Mouse (Mus musculus): ENCODE data around the gene Traf5. TPM values are rescaled to one million over a fixed set of nuclear protein-coding genes. Genes with fewer than 3 reads are reported as not detected.
A peak's percentile ranks its signal among the peaks of the same experiment; 100 is the strongest.

The Traf5 gene
- 1.7 and 3.3 TPM in 2 replicates for polyA plus RNA-seq (2015; fragmentation: Nextera tagmentation; extraction: Ambion mirVana)

DNA sequence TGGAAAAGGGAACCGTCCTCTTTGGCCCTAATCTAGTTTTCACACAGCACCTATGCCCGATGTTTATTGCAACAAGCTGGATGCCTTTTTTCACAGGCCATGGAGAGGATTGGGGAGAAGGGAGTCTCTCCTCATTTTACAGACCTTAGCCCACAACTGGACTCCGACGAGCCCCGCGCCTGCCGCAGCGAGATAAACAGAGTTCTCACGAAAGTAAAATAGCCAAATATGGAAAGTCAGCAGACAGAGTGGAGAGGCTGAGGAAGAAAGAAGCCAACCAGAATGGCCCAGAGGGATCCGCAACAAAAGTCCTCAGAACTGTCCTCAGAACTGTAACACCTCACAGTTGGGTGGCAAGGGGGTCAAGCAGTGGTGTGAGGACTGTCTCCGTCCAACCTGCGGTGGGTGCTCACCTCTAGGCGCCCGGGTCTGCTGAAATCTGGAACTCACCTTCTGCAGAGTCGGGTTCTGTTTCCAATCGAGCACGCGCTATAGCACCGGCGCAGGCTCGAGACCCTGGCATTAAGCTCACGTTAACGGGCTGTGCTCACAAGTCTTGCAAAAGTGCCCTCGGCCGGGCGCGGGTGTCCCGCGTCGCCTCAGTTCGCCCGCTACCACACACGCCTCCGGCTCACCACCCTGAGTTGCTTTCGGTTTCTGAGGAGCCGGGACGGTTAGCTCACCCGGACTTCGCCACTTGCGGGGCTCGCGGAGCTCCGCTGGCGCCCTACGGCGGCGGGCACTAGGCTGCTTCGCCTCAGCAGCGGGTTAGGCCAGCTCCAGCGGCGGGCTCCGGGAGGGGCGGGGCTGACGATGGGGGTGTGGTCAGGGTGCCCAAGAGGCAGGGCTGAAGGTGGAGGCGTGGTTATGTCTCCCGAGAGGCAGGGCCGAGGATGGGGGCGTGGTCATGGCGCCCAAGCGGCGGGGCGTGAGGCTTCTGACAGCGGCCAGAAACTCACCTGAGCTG, at the start of gene Traf5:
Gene Traf5 (minus strand): TSS at position 754 of the 967 bp plus-strand sequence.
- H3K4me2 ChIP-seq = peak within 1 kb of the TSS; percentile 94
- peaks cover 7% of the 10 kb centered on the region; the same call in 1 of the 2 replicates for H3K4me1 ChIP-seq (replicated peaks)
- peak; percentile 95 for ATAC-seq (ENCODE audit: low FRiP score, low read depth)
- H3K9ac ChIP-seq = peak within 1 kb of the TSS; percentile 51
- no peak within 1 kb of the TSS for H3K27ac ChIP-seq (replicated peaks)
- H3K36me3 ChIP-seq = no peaks in the 10 kb centered on the region
- no peaks in the 10 kb centered on the region for H3K9me3 ChIP-seq
- peaks cover 15% of the 10 kb centered on the region for H3K27me3 ChIP-seq
- H3K4me3 ChIP-seq = peak within 1 kb of the TSS; percentile 56
- 3% methylated on average over 63 of the region's 63 CpGs for WGBS

DNA sequence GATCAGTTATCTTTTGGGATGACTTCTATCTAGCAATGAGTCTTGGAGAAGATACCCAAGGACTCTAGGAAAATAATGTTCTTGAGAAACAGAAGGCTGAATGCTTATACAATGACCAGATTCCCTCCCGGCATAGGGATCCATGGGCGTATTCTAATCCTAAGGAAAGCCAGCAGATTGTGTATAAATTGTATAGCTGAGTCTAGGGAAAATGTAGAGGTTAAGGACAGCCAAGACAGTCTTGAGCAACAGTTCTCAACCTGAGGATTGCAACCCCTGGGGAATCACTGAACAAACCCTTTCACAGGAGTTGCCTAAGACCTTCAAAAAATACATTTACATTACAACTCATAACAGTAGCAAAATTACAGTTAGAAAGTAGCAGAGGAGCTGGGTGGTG, 48.0 kb upstream of the Traf5 start:
- no peak overlapping the region for H3K4me3 ChIP-seq
- no peak overlapping the region for H3K9ac ChIP-seq
- WGBS = 97% methylated on average over 2 of the region's 2 CpGs
- ATAC-seq (ENCODE audit: low FRiP score, low read depth) = no peak
- H3K27me3 ChIP-seq = no peaks in the 10 kb centered on the region
- no peaks in the 10 kb centered on the region for H3K36me3 ChIP-seq
- no peak overlapping the region for H3K27ac ChIP-seq (replicated peaks)
- peaks cover 26% of the 10 kb centered on the region for H3K4me1 ChIP-seq (replicated peaks)
- H3K9me3 ChIP-seq = no peaks in the 10 kb centered on the region
- H3K4me2 ChIP-seq = no peak overlapping the region

DNA sequence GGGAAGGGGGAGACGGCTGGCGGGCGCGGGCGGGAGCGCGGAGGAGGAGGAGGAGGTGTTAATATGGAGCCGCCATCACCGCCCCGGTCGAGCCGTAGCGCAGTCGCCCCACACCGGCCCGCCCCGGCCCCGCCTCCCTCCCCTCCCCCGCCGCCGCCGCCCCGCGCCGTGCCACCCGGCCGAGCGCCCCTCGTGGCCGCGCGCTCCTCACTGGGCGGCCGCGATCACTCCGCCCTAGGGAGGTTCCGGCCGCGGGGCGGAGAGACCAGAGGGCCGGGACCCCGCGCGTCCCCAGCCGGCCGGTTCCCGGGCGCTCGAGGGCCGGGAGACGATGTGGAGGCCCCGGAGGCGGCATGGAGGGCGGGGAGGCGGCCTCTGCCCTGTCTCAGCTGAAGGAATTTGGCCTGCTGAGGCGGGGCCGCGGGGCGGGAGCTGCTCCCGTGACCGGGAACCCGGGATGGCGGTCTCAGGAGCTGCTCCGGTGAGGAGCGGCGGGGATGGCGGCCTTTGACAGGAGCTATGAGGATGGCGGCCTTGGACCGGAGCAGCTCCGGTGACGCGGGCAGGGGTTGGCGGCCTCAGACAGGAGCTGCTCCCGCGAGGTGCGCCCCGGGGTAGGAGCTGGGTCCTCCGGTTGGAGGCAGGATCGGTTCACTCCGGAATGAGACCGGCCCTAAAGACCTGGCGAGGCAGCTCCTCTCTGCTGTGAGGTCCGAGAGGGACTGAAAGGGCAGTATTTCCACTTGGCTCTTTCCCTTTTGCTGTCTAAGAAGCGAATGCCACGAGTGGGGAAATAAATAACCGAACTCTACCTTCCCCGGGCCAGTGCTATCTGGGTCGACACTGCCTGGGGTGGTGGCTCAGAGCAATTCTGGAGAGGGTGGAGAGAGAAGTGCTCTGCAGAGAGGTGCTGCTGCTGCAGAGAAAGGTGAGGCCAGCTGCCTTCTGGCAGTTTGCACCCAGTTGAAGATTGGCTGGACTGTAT, 45.9 kb upstream of the Traf5 start, which contains the start of gene Rcor3:
Gene Rcor3 (minus strand): TSS at position 137 of the 985 bp plus-strand sequence.
- under 1% methylated on average over 57 of the region's 88 CpGs for WGBS
- Histone ChIP-seq H3K9me3 (no peaks in the 10 kb centered on the region), H3K4me1 (replicated peaks) (peaks cover 34% of the 10 kb centered on the region), H3K27ac (replicated peaks) (peak within 1 kb of the TSS; percentile 99), H3K4me2 (peak within 1 kb of the TSS; percentile 91), H3K27me3 (no peaks in the 10 kb centered on the region), H3K9ac (peak within 1 kb of the TSS; percentile 99), H3K36me3 (peaks cover 6% of the 10 kb centered on the region; the same call in 1 of the 2 replicates), H3K4me3 (peak within 1 kb of the TSS; percentile 96)
- ATAC-seq (ENCODE audit: low FRiP score, low read depth) = peak; percentile 88

GRCm38 (mm10) chr1:192137291-192137925, 45.0 kb upstream of the Traf5 start:
- Histone ChIP-seq H3K27me3 (no peaks in the 10 kb centered on the region), H3K4me1 (replicated peaks) (peaks cover 34% of the 10 kb centered on the region), H3K4me2 (peak overlapping the region; percentile 91), H3K4me3 (peak overlapping the region; percentile 96), H3K36me3 (peaks cover 6% of the 10 kb centered on the region; the same call in 1 of the 2 replicates), H3K9me3 (no peaks in the 10 kb centered on the region), H3K27ac (replicated peaks) (peak overlapping the region; percentile 99), H3K9ac (peak overlapping the region; percentile 99)
- WGBS = 0% methylated on average over 29 of the region's 61 CpGs
- ATAC-seq (ENCODE audit: low FRiP score, low read depth) = peak; percentile 42

- WGBS = under 1% methylated on average over 52 of the region's 55 CpGs
- H3K9me3 ChIP-seq = no peaks in the 10 kb centered on the region
- peaks cover 34% of the 10 kb centered on the region for H3K4me1 ChIP-seq (replicated peaks)
- peak overlapping the region; percentile 99 for H3K9ac ChIP-seq
- ATAC-seq (ENCODE audit: low FRiP score, low read depth) = peak; percentile 84
- H3K27me3 ChIP-seq = no peaks in the 10 kb centered on the region
- peak overlapping the region; percentile 99 for H3K27ac ChIP-seq (replicated peaks)
- H3K4me3 ChIP-seq = peak overlapping the region; percentile 96
- H3K4me2 ChIP-seq = peak overlapping the region; percentile 91
- H3K36me3 ChIP-seq = peaks cover 6% of the 10 kb centered on the region; the same call in 1 of the 2 replicates
Observed at GRCm38 (mm10) chr1:192136561-192137290, 44.4 kb upstream of the Traf5 start.

DNA sequence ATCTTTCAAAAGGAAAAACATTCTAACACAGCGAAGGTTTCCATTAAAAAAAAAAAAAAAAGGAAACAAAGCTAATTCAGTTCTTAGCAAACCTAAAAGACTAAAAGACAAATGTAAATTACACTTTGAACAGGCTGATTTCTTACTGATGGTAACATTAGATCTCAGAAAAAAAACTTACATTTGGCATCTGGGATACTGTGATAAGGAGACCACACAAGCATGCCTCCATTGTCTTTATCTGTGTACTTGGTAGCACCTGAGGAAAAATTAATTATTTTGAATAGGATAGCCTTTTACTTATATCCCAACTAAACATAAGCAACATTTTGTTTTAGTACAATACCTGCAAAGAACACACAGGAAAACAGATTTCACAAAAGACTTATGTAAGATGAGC, 37.8 kb upstream of the Traf5 start:
- Histone ChIP-seq H3K4me3 (no peak overlapping the region), H3K27ac (replicated peaks) (no peak overlapping the region), H3K4me2 (no peak overlapping the region), H3K9ac (no peak overlapping the region), H3K4me1 (replicated peaks) (peaks cover 7% of the 10 kb centered on the region), H3K36me3 (peaks cover 25% of the 10 kb centered on the region), H3K27me3 (no peaks in the 10 kb centered on the region), H3K9me3 (no peaks in the 10 kb centered on the region)
- 97% methylated on average over 1 of the region's 1 CpGs for WGBS
- ATAC-seq (ENCODE audit: low FRiP score, low read depth) = no peak

- Histone ChIP-seq H3K27me3 (no peaks in the 10 kb centered on the region), H3K27ac (replicated peaks) (no peak overlapping the region), H3K4me3 (no peak overlapping the region), H3K9ac (no peak overlapping the region), H3K4me1 (replicated peaks) (no peaks in the 10 kb centered on the region), H3K4me2 (no peak overlapping the region), H3K9me3 (no peaks in the 10 kb centered on the region), H3K36me3 (peaks cover 35% of the 10 kb centered on the region)
- no peak for ATAC-seq (ENCODE audit: low FRiP score, low read depth)
- 91% methylated on average over 8 of the region's 8 CpGs for WGBS
Observed at GRCm38 (mm10) chr1:192128343-192128742, 36.0 kb upstream of the Traf5 start.

DNA sequence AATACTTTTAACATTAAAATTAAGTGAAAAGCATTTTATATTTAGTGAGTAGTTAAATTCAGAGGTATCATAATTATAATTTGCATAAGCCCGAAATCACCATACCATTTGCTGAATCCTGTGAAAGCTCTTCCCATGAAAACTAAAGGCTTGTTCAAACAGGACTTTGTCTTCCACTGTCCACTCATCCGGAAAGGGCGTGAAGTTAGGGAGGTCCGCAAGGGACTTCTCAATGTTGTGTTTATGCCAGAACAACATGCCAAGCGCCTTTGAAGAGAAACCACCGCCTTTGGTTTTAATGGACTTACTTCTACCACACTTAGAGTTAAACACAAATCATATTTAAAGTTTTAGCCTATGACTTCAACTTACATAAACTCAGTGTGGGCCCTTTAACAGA, 33.4 kb upstream of the Traf5 start:
- no peak overlapping the region for H3K27ac ChIP-seq (replicated peaks)
- H3K9ac ChIP-seq = no peak overlapping the region
- H3K4me2 ChIP-seq = no peak overlapping the region
- H3K36me3 ChIP-seq = peaks cover 54% of the 10 kb centered on the region
- H3K27me3 ChIP-seq = no peaks in the 10 kb centered on the region
- 88% methylated on average over 6 of the region's 6 CpGs for WGBS
- no peak overlapping the region for H3K4me3 ChIP-seq
- ATAC-seq (ENCODE audit: low FRiP score, low read depth) = no peak
- H3K9me3 ChIP-seq = no peaks in the 10 kb centered on the region
- no peaks in the 10 kb centered on the region for H3K4me1 ChIP-seq (replicated peaks)

- WGBS = 90% methylated on average over 6 of the region's 6 CpGs
- no peak overlapping the region for H3K9ac ChIP-seq
- no peaks in the 10 kb centered on the region for H3K27me3 ChIP-seq
- H3K9me3 ChIP-seq = no peaks in the 10 kb centered on the region
- ATAC-seq (ENCODE audit: low FRiP score, low read depth) = no peak
- no peaks in the 10 kb centered on the region for H3K4me1 ChIP-seq (replicated peaks)
- no peak overlapping the region for H3K4me2 ChIP-seq
- peaks cover 66% of the 10 kb centered on the region for H3K36me3 ChIP-seq
- no peak overlapping the region for H3K27ac ChIP-seq (replicated peaks)
- no peak overlapping the region for H3K4me3 ChIP-seq
Observed at GRCm38 (mm10) chr1:192116262-192116661, 23.9 kb upstream of the Traf5 start.

GRCm38 (mm10) chr1:192115378-192115777, 23.0 kb upstream of the Traf5 start:
- H3K27me3 ChIP-seq = no peaks in the 10 kb centered on the region
- no peak overlapping the region for H3K4me2 ChIP-seq
- no peak overlapping the region for H3K27ac ChIP-seq (replicated peaks)
- H3K36me3 ChIP-seq = peaks cover 64% of the 10 kb centered on the region
- H3K9ac ChIP-seq = no peak overlapping the region
- WGBS = 89% methylated on average over 1 of the region's 1 CpGs
- no peak for ATAC-seq (ENCODE audit: low FRiP score, low read depth)
- H3K4me3 ChIP-seq = no peak overlapping the region
- H3K9me3 ChIP-seq = no peaks in the 10 kb centered on the region
- no peaks in the 10 kb centered on the region for H3K4me1 ChIP-seq (replicated peaks)

- ATAC-seq (ENCODE audit: low FRiP score, low read depth) = no peak
- H3K27me3 ChIP-seq = no peaks in the 10 kb centered on the region
- H3K36me3 ChIP-seq = peaks cover 43% of the 10 kb centered on the region
- H3K9ac ChIP-seq = no peak overlapping the region
- no peak overlapping the region for H3K27ac ChIP-seq (replicated peaks)
- WGBS = 66% methylated on average over 6 of the region's 6 CpGs
- no peak overlapping the region for H3K4me3 ChIP-seq
- no peaks in the 10 kb centered on the region for H3K4me1 ChIP-seq (replicated peaks)
- H3K4me2 ChIP-seq = no peak overlapping the region
- H3K9me3 ChIP-seq = no peaks in the 10 kb centered on the region
Observed at GRCm38 (mm10) chr1:192109169-192109568, 16.8 kb upstream of the Traf5 start.
